Mouse (Mus musculus) forebrain, embryonic 13.5 days (tissue): ENCODE data around the gene Gata3. TPM values are rescaled to one million over a fixed set of nuclear protein-coding genes. Genes with fewer than 3 reads are reported as not detected.

Experiments
- ATAC-seq: fragments of 200-750 bp; cut with Nextera tagmentation; 2 replicates; pipeline ENCODE4 v1.8.0; 2017
- H3K27ac ChIP-seq: fragments of 300-500 bp; sonication (generic); 2 replicates; pipeline ENCODE4 v1.5.1; 2015; ENCODE audit warnings: inconsistent platforms, mild to moderate bottlenecking, moderate library complexity
- H3K27me3 ChIP-seq: fragments of 300-500 bp; sonication (generic); 2 replicates; pipeline ENCODE4 v1.6.1; 2015; ENCODE audit warnings: mild to moderate bottlenecking, inconsistent platforms
- H3K36me3 ChIP-seq: fragments of 300-500 bp; sonication (generic); 2 replicates; pipeline ENCODE4 v1.6.1; 2015; ENCODE audit warnings: mild to moderate bottlenecking, inconsistent platforms; ENCODE audit not compliant: poor library complexity, severe bottlenecking
- H3K4me1 ChIP-seq: fragments of 300-500 bp; sonication (generic); 2 replicates; pipeline ENCODE4 v1.6.1; 2015; ENCODE audit warnings: inconsistent platforms
- H3K4me2 ChIP-seq: fragments of 300-500 bp; sonication (generic); 2 replicates; pipeline ENCODE4 v1.6.1; 2015; ENCODE audit warnings: inconsistent platforms, mild to moderate bottlenecking, moderate library complexity
- H3K4me3 ChIP-seq: fragments of 300-500 bp; sonication (generic); 2 replicates; pipeline ENCODE4 v1.5.1; 2015; ENCODE audit warnings: mild to moderate bottlenecking, inconsistent platforms
- H3K9ac ChIP-seq: fragments of 300-500 bp; sonication (generic); 2 replicates; pipeline ENCODE4 v1.6.1; 2015; ENCODE audit warnings: mild to moderate bottlenecking, inconsistent platforms
- H3K9me3 ChIP-seq: fragments of 300-500 bp; sonication (generic); replicated peaks from 2 replicates; pipeline ENCODE4 v1.6.1; 2016; ENCODE audit warnings: inconsistent platforms
- WGBS: fragments of 180-500 bp; shearing (Covaris S2); methylation state at CpG from one replicate; pipeline ENCODE4 v1.1.7; 2015; 5-methylcytosine and 5-hydroxymethylcytosine counted together
- polyA plus RNA-seq: library from polyadenylated mRNA; unstranded; fragments of >200 nt; fragmentation: Nextera tagmentation; extraction: Ambion mirVana; gene quantifications from 2 replicates; pipeline ENCODE4 v1.2.1, GENCODE M21; 2015

Gata3 gene
- polyA plus RNA-seq, 1 experiment from 2014 or later, result 3.3 TPM

- WGBS, result under 1% methylated on average over 31 of the region's 31 CpGs
- H3K4me1 ChIP-seq, result peaks cover 36% of the 10 kb centered on the region
- H3K4me2 ChIP-seq, result peak overlapping the region; percentile 72
- no peak for ATAC-seq
- no peaks in the 10 kb centered on the region for H3K36me3 ChIP-seq
- H3K27ac ChIP-seq, result no peak overlapping the region
- H3K27me3 ChIP-seq, result peaks cover 100% of the 10 kb centered on the region
- H3K9ac ChIP-seq, result no peak overlapping the region
- no peaks in the 10 kb centered on the region for H3K9me3 ChIP-seq
- peak overlapping the region; percentile 23 for H3K4me3 ChIP-seq
These were observed 13.1 kb downstream of the Gata3 start for GRCm38 (mm10) chr2:9876621-9877325.

- H3K4me1 ChIP-seq, result peaks cover 29% of the 10 kb centered on the region
- H3K36me3 ChIP-seq, result no peaks in the 10 kb centered on the region
- no peak overlapping the region for H3K27ac ChIP-seq
- H3K9ac ChIP-seq, result no peak overlapping the region
- ATAC-seq, result no peak
- peaks cover 100% of the 10 kb centered on the region for H3K27me3 ChIP-seq
- WGBS, result 6% methylated on average over 12 of the region's 12 CpGs
- no peak overlapping the region for H3K4me3 ChIP-seq
- no peaks in the 10 kb centered on the region for H3K9me3 ChIP-seq
- no peak overlapping the region for H3K4me2 ChIP-seq
These were observed 14.0 kb downstream of the Gata3 start for GRCm38 (mm10) chr2:9875676-9876357.

- 1% methylated on average over 4 of the region's 4 CpGs for WGBS
- no peak overlapping the region for H3K4me3 ChIP-seq
These were observed 14.6 kb downstream of the Gata3 start for GRCm38 (mm10) chr2:9875220-9875619.

GRCm38 (mm10) chr2:9874467-9875219 lies 15.2 kb downstream of the Gata3 start:
- no peaks in the 10 kb centered on the region for H3K9me3 ChIP-seq
- no peak overlapping the region for H3K4me2 ChIP-seq
- H3K27me3 ChIP-seq, result peaks cover 100% of the 10 kb centered on the region
- no peak for ATAC-seq
- H3K4me3 ChIP-seq, result no peak overlapping the region
- under 1% methylated on average over 39 of the region's 39 CpGs for WGBS
- H3K27ac ChIP-seq, result no peak overlapping the region
- no peaks in the 10 kb centered on the region for H3K36me3 ChIP-seq
- H3K4me1 ChIP-seq, result peaks cover 28% of the 10 kb centered on the region
- H3K9ac ChIP-seq, result no peak overlapping the region

More at GRCm38 (mm10) chr2:9875220-9875619, 14.6 kb downstream of the Gata3 start:
- Histone ChIP-seq H3K9me3 (no peaks in the 10 kb centered on the region), H3K27me3 (peaks cover 100% of the 10 kb centered on the region), H3K9ac (no peak overlapping the region), H3K36me3 (no peaks in the 10 kb centered on the region), H3K4me2 (no peak overlapping the region), H3K27ac (no peak overlapping the region), H3K4me1 (peaks cover 28% of the 10 kb centered on the region)
- no peak for ATAC-seq

- no peak overlapping the region for H3K4me3 ChIP-seq
- no peak overlapping the region for H3K4me2 ChIP-seq
- no peak for ATAC-seq
- H3K27ac ChIP-seq, result no peak overlapping the region
- no peaks in the 10 kb centered on the region for H3K9me3 ChIP-seq
- H3K36me3 ChIP-seq, result no peaks in the 10 kb centered on the region
- no peak overlapping the region for H3K9ac ChIP-seq
- peaks cover 20% of the 10 kb centered on the region for H3K4me1 ChIP-seq
- WGBS, result 9% methylated on average over 2 of the region's 2 CpGs
- H3K27me3 ChIP-seq, result peaks cover 100% of the 10 kb centered on the region
These were observed 16.1 kb downstream of the Gata3 start for GRCm38 (mm10) chr2:9873757-9874156.

- H3K9me3 ChIP-seq, result no peaks in the 10 kb centered on the region
- ATAC-seq, result no peak
- H3K4me3 ChIP-seq, result no peak overlapping the region
- H3K4me2 ChIP-seq, result peak overlapping the region; percentile 16; the same call in 1 of the 2 replicates
- H3K27me3 ChIP-seq, result peaks cover 92% of the 10 kb centered on the region
- no peak overlapping the region for H3K9ac ChIP-seq
- WGBS, result under 1% methylated on average over 12 of the region's 12 CpGs
- no peak overlapping the region for H3K27ac ChIP-seq
- H3K4me1 ChIP-seq, result peaks cover 14% of the 10 kb centered on the region
- H3K36me3 ChIP-seq, result no peaks in the 10 kb centered on the region
These were observed 17.2 kb downstream of the Gata3 start for GRCm38 (mm10) chr2:9872682-9873081.

GRCm38 (mm10) chr2:9871798-9872197 lies 18.0 kb downstream of the Gata3 start:
- Histone ChIP-seq H3K4me1 (peaks cover 10% of the 10 kb centered on the region), H3K9me3 (no peaks in the 10 kb centered on the region), H3K27ac (no peak overlapping the region), H3K4me3 (no peak overlapping the region), H3K9ac (no peak overlapping the region), H3K27me3 (peaks cover 83% of the 10 kb centered on the region), H3K4me2 (no peak overlapping the region), H3K36me3 (no peaks in the 10 kb centered on the region)
- no peak for ATAC-seq
- 12% methylated on average over 6 of the region's 6 CpGs for WGBS

- Histone ChIP-seq H3K4me2 (no peak overlapping the region), H3K4me3 (no peak overlapping the region), H3K36me3 (no peaks in the 10 kb centered on the region), H3K4me1 (peaks cover 10% of the 10 kb centered on the region), H3K27me3 (peaks cover 77% of the 10 kb centered on the region), H3K9me3 (no peaks in the 10 kb centered on the region), H3K9ac (no peak overlapping the region), H3K27ac (no peak overlapping the region)
- WGBS, result 21% methylated on average over 4 of the region's 4 CpGs
- ATAC-seq, result no peak
These were observed 18.6 kb downstream of the Gata3 start for GRCm38 (mm10) chr2:9871141-9871716.

GRCm38 (mm10) chr2:9867092-9867825 lies 22.6 kb downstream of the Gata3 start:
- H3K9me3 ChIP-seq, result no peaks in the 10 kb centered on the region
- H3K4me3 ChIP-seq, result no peak overlapping the region
- H3K4me2 ChIP-seq, result no peak overlapping the region
- H3K36me3 ChIP-seq, result no peaks in the 10 kb centered on the region
- H3K27me3 ChIP-seq, result peaks cover 37% of the 10 kb centered on the region
- no peak overlapping the region for H3K27ac ChIP-seq
- 78% methylated on average over 12 of the region's 12 CpGs for WGBS
- no peak for ATAC-seq
- no peaks in the 10 kb centered on the region for H3K4me1 ChIP-seq
- no peak overlapping the region for H3K9ac ChIP-seq

GRCm38 (mm10) chr2:9860698-9861097 lies 29.1 kb downstream of the Gata3 start:
- H3K27ac ChIP-seq, result no peak overlapping the region
- no peaks in the 10 kb centered on the region for H3K9me3 ChIP-seq
- no peak overlapping the region for H3K4me2 ChIP-seq
- ATAC-seq, result no peak
- H3K9ac ChIP-seq, result no peak overlapping the region
- H3K4me3 ChIP-seq, result no peak overlapping the region
- H3K27me3 ChIP-seq, result no peaks in the 10 kb centered on the region
- no peaks in the 10 kb centered on the region for H3K4me1 ChIP-seq
- H3K36me3 ChIP-seq, result no peaks in the 10 kb centered on the region
- 86% methylated on average over 5 of the region's 5 CpGs for WGBS

- 20% methylated on average over 4 of the region's 4 CpGs for WGBS
These were observed 34.0 kb downstream of the Gata3 start for GRCm38 (mm10) chr2:9855861-9856260.

More at GRCm38 (mm10) chr2:9855861-9856260, 34.0 kb downstream of the Gata3 start:
- ATAC-seq, result no peak
- H3K9ac ChIP-seq, result no peak overlapping the region
- H3K27ac ChIP-seq, result no peak overlapping the region
- H3K4me2 ChIP-seq, result no peak overlapping the region
- H3K27me3 ChIP-seq, result no peaks in the 10 kb centered on the region
- no peaks in the 10 kb centered on the region for H3K36me3 ChIP-seq
- H3K4me1 ChIP-seq, result no peaks in the 10 kb centered on the region
- no peaks in the 10 kb centered on the region for H3K9me3 ChIP-seq
- no peak overlapping the region for H3K4me3 ChIP-seq
